Mouse (Mus musculus) gastrocnemius, postnatal 25 days (tissue): ENCODE data around the gene Plk1. TPM values are rescaled to one million over a fixed set of nuclear protein-coding genes. Genes with fewer than 3 reads are reported as not detected.
A peak's percentile ranks its signal among the peaks of the same experiment; 100 is the strongest.

ENCODE experiments used
- DNase-seq: peaks from one replicate; pipeline ENCODE4 v3.0.0; 2022
- long read RNA-seq, 2 experiments: library from polyadenylated mRNA; stranded (forward); transcript quantifications; one replicate each; pipeline ENCODE4 v2.0.0; 2021
- total RNA-seq, 2 experiments: library from RNA; stranded (reverse); gene quantifications; 1 replicate in 1 of 2; 2 replicates in 1 of 2; pipeline ENCODE4 v1.2.3; 2021

Gene Plk1
- total RNA-seq, result under 1 TPM; 0.56 to 0.96 TPM
- long read RNA-seq, experiment 1, partial matches to known transcripts, result 0 of 1 reads
- long read RNA-seq, experiment 1, other reads (novel, unspliced or antisense), result 0 of 1 reads
- long read RNA-seq, experiment 2, result 0 reads

- DNase-seq, result peak; percentile 64
These were observed at the start of gene Plk1 for GRCm38 (mm10) chr7:122158915-122159902. TSS of gene Plk1 (plus strand) at chr7:122159439.

GRCm38 (mm10) chr7:122123518-122123917, 35.7 kb upstream of the Plk1 start:
- no peak for DNase-seq

- DNase-seq, result no peak
These were observed 33.6 kb upstream of the Plk1 start for GRCm38 (mm10) chr7:122125636-122126035.

- no peak for DNase-seq
These were observed 32.3 kb upstream of the Plk1 start for GRCm38 (mm10) chr7:122126946-122127345.

DNA sequence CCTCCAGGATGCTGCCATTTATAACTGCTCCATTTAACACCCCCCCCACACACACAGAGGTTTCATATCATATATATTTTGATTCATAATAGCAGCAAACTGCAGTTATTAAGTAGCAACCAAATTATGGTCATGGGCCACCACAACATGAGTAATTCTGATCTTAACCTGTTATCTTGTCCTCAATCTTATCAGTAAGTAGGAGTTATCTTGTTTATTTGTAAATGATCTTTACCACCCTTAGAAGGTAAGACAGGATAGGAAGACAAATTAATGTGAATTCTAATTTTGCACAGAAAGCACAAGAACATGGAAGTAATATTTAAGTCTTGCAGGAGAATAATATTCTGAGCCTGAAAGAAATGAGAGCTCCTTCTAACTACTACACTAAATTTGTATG, 27.4 kb upstream of the Plk1 start:
- no peak for DNase-seq

GRCm38 (mm10) chr7:122132497-122133337, 26.5 kb upstream of the Plk1 start, which contains the start of the genes Palb2 and Dctn5:
TSS of gene Palb2 (minus strand) at chr7:122132985.
TSS of gene Dctn5 (plus strand) at chr7:122133041.
- peak; percentile 97 for DNase-seq

DNA sequence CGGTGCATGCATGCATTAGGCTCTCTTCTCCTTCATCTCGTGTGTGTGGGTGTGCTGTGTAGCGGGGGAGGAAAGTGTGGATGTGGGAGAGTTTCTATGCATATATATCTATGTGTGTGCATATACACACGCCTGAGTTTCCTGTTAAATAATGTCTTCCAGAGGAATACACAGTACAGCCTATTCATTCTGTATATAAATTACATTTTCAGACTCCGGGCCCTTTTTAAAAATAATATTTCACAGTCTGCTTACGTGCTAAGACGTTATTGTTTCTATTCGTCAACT, 26.0 kb upstream of the Plk1 start:
- DNase-seq, result no peak

GRCm38 (mm10) chr7:122135070-122135469, 24.2 kb upstream of the Plk1 start:
- DNase-seq, result no peak

GRCm38 (mm10) chr7:122137071-122137470, 22.2 kb upstream of the Plk1 start:
- DNase-seq, result no peak

- no peak for DNase-seq
These were observed 21.0 kb upstream of the Plk1 start for GRCm38 (mm10) chr7:122138190-122138589.

DNA sequence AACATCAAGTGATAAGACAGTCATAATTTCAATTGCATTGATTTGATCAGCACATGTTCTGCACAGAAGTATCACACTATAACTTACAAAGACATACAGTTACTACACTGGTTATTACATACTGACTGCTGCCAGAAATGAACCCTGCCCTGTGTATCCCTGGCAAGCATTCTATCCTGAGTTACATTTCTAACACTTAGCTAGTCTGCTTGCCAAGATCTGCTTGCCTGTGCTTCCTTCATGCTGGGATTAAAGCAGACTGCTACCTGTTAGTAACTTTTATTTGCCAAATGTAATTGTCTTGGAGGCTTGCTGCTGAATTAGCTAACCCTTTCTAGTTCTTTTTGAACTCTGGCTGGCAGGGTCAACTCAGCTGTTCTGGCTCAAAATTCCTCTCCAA, 18.2 kb upstream of the Plk1 start:
- no peak for DNase-seq

DNA sequence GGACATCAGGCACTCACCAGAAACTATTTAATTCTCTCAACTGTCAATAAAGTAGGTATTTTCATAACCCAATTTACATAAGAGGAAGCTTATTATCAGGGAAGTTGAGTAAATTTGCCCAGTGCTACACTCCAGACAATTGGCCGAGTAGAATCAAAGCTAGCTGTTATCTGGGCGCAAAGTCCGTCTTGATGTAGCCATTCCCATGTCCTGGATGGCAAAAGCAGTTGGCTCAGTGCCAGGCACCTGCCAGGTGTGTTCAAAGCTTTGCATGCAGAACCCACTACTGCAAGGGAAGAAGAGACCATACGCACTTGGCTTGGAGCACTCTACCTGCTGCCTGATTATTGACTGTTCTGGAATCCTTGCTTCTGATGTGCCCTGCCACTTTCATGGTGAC, 6.8 kb upstream of the Plk1 start:
- DNase-seq, result no peak

DNA sequence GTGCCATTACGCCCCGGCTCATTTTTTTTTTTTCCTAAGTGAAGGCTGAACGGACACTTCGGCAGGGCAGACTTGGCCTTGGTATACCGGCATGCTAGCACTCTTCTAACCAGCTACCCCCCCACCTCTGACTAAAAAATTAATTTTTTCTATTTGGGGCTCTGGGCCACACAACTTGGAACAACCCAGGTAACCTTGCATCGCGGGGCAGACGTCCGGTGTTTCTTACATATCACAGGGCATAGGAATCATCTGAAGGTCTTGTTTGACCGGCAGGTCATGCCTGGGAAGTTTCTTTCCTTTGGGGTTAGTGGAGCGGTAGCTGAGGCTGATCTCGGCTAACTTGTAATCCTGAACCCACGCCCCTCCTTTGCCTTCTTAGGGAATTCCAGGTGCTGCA, 751 bp upstream of the Plk1 start:
- DNase-seq, result no peak

GRCm38 (mm10) chr7:122160037-122160436, 798 bp downstream of the Plk1 start:
- no peak for DNase-seq

- DNase-seq, result no peak
These were observed 4.5 kb downstream of the Plk1 start for GRCm38 (mm10) chr7:122163766-122164165.

DNA sequence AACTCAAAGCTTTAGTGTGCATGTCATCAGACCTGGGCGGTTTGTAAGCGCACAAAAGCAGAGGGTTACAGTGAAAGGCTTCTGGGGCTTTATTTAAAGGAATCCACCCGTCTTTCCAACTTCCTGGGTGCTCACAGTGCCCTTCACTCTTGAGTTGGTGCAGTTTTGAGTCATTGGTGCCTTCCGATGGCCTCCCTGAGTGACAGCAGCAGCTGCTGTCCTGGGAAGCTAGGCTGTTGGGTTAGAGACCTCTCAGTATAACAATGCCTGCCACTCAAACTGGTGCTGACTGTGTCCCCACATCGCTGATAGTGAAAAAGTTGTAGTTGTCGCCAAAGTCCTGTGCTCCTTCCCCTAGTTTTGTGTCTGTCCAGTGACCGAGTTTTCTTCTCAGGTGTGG, 8.0 kb downstream of the Plk1 start:
- DNase-seq, result no peak

DNA sequence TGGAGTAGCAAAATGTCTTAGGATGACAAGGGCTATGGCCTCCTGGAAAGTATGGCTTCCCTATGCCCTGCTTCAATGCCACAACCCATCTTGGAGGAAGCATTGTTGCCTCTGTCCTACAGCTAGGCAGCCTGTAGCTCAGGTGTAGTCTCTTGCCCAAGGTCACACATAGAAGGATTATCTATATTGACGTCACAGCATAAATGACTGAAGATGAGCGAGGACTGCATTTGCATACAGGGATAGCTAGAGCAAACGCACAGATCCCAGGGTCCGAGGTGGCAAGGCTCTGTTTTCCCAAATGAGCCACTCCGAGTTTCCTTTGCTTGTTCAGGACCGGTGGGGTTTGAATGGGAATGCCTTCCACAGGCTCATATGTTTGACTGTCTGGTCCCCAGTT, 11.5 kb downstream of the Plk1 start:
- DNase-seq, result no peak

DNA sequence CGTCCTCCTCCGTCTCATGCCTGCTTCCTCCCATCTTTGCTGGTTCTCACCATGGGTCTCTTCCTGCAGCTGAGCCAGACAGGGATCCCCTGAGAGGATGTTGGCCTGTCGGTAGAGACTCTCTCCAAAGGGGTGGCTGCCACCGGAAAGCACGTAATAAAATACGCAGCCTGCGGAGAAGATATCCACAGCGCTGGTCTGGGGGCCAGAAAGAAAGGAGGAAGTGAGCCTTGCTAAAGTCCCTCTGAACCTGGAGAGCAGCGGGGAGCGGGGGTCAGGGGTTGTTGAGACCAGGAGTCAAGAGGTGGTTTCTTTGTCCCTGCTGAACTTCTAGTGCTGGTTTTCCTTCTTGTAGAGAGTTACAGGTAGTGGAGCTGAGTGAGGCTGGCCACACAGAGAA, 12.4 kb downstream of the Plk1 start:
- no peak for DNase-seq

DNA sequence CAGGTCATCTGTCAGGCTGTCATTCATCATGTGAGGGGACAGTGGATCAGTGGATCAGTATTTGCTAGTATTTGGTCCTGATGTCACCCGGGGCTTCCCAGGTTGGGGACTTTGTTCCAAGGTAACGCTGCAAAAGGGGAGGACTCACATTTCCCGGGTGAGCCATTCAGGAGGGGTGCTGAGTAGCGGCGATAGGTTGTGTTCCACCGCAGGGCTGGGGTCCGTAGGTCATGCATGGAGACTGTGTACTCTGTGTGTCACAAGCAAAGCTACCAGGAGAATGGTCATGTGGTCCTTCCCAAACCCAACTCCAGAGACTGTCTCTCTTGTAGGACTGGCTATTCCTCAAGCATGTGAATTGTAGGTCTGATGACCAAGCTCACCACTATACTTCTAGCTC, 21.5 kb downstream of the Plk1 start:
- no peak for DNase-seq

DNA sequence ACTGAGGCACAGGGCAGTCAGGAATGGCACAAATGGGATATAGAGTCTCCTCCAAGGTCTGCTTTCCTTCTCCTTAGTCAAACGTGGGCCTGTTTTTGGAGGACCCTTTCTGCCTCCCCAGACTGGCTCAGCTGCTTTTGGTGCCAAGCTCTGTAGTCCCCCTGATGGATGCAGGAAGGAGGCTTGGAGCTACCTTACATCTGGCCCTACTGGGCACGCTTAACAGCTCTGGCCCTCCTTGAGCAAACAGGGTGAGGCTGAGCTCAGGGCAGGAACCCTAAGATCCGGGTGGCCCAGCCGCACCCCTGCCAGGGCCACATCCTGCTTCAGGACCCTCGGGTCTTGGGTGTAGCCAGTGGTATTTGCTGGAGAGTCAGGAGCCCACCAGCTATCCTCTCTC, 25.3 kb downstream of the Plk1 start:
- no peak for DNase-seq

GRCm38 (mm10) chr7:122186043-122186442, 26.8 kb downstream of the Plk1 start, which contains the start of gene Ern2:
TSS of gene Ern2 (minus strand) at chr7:122186207.
- no peak for DNase-seq

- no peak for DNase-seq
These were observed 30.2 kb downstream of the Plk1 start for GRCm38 (mm10) chr7:122189484-122189883.

GRCm38 (mm10) chr7:122191097-122191496, 31.9 kb downstream of the Plk1 start:
- no peak for DNase-seq
